Mouse (Mus musculus) olfactory bulb, adult 2 months (tissue): ENCODE measurements around the gene Unc5c.

Experiments used
- CTCF ChIP-seq: fragments of 200-500 bp; IDR thresholded peaks from 2 replicates; pipeline ENCODE4 v1.5.1; 2012; ENCODE audit warnings: low read depth, mild to moderate bottlenecking, low read length, moderate library complexity; ENCODE audit not compliant: insufficient read depth
- POLR2A ChIP-seq: fragments of 200-500 bp; IDR thresholded peaks from 2 replicates; pipeline ENCODE4 v1.6.1; 2012; ENCODE audit warnings: mild to moderate bottlenecking, low read depth, low read length, moderate library complexity; ENCODE audit not compliant: insufficient read depth

DNA sequence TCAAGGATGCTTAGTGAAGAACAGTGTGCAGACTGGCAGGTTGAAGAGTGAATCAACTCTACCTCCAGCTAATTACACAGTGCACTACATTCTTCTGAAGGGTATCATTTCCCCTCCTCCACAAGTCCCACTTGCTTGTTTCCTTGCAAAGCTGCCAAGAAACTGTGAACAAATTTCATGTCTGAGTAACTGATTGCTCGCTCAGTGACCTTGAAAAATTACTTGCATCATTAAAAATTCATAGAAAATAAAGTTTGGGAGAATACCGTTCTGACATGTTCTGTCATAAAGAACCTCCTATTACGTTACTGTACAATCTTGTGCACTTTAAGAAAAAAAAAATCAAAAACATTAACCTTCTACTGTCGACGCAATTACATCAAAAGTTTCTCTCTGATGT lies 92.1 kb downstream of the Unc5c start:
- TF ChIP-seq POLR2A (no peak), CTCF (no peak)
